Mouse (Mus musculus) liver, adult 2 months (tissue): ENCODE data around the gene Il31ra. TPM values are rescaled to one million over a fixed set of nuclear protein-coding genes. Genes with fewer than 3 reads are reported as not detected.

ENCODE experiments used
- DNase-seq: peaks from one replicate; pipeline ENCODE4 v3.0.0-alpha.2; 2011; ENCODE audit warnings: low read depth, low spot score; ENCODE audit errors: extremely low read depth
- H3K27ac ChIP-seq: fragments of 200-500 bp; replicated peaks from 2 replicates; pipeline ENCODE4 v1.5.1; 2012; ENCODE audit warnings: low read depth, mild to moderate bottlenecking, control low read depth, inconsistent platforms, low read length; ENCODE audit not compliant: insufficient read depth
- H3K27me3 ChIP-seq: fragments of 200-500 bp; 2 replicates; pipeline ENCODE4 v1.6.1; 2012; ENCODE audit warnings: mild to moderate bottlenecking, moderate library complexity, low read length, inconsistent platforms; ENCODE audit not compliant: control insufficient read depth, insufficient read depth
- H3K36me3 ChIP-seq: fragments of 200-500 bp; 2 replicates; pipeline ENCODE4 v1.6.1; 2012; ENCODE audit warnings: low read length, inconsistent platforms; ENCODE audit not compliant: control insufficient read depth, insufficient read depth
- H3K4me1 ChIP-seq: fragments of 200-500 bp; 2 replicates; pipeline ENCODE4 v1.6.1; 2011; ENCODE audit warnings: low read length; ENCODE audit not compliant: control insufficient read depth, insufficient read depth
- H3K4me3 ChIP-seq: fragments of 200-500 bp; 2 replicates; pipeline ENCODE4 v1.5.1; 2011; ENCODE audit warnings: low read depth, mild to moderate bottlenecking, control low read depth, low read length, moderate library complexity; ENCODE audit not compliant: insufficient read depth
- H3K79me2 ChIP-seq: fragments of 200-500 bp; 2 replicates; pipeline ENCODE4 v1.6.1; 2012; ENCODE audit warnings: inconsistent platforms, mild to moderate bottlenecking, low read length, moderate library complexity; ENCODE audit not compliant: control insufficient read depth, insufficient read depth
- H3K9ac ChIP-seq: fragments of 200-500 bp; 2 replicates; pipeline ENCODE4 v1.6.1; 2012; ENCODE audit warnings: low read depth, mild to moderate bottlenecking, control low read depth, inconsistent platforms, low read length
- CTCF ChIP-seq: fragments of 200-500 bp; IDR thresholded peaks from 2 replicates; pipeline ENCODE4 v1.5.1; 2011; ENCODE audit warnings: low read depth, low read length, control low read depth
- POLR2A ChIP-seq: fragments of 200-500 bp; IDR thresholded peaks from 2 replicates; pipeline ENCODE4 v1.6.1; 2011; ENCODE audit warnings: low read length, control low read depth; ENCODE audit not compliant: insufficient read depth; ENCODE audit errors: extremely low read depth
- WGBS: fragments of 180-500 bp; shearing (Covaris S2); methylation state at CpG from one replicate; pipeline ENCODE4 v1.1.7; 2018; 5-methylcytosine and 5-hydroxymethylcytosine counted together
- polyA plus RNA-seq: library from polyadenylated mRNA; depleted of rRNA; stranded (reverse); fragments of >200 nt; gene quantifications from 2 replicates; pipeline ENCODE4 v1.2.3, GENCODE M21; 2012; rRNA removed
- total RNA-seq: library from RNA; depleted of rRNA; stranded (reverse); fragments of >200 nt; gene quantifications from 2 replicates; pipeline ENCODE4 v1.2.3, GENCODE M21; 2014; rRNA removed

Il31ra gene
- total and polyA plus RNA-seq, 2 experiments, result not detected

GRCm38 (mm10) chr13:112479926-112480325, 114.2 kb downstream of the Il31ra start:
- Histone ChIP-seq H3K4me1 (no peaks in the 10 kb centered on the region), H3K36me3 (peaks cover 54% of the 10 kb centered on the region), H3K79me2 (no peaks in the 10 kb centered on the region), H3K9ac (no peak overlapping the region), H3K27ac (no peak overlapping the region), H3K4me3 (no peak overlapping the region), H3K27me3 (no peaks in the 10 kb centered on the region)
- WGBS, result 89% methylated on average over 15 of the region's 15 CpGs
- DNase-seq, result no peak
- TF ChIP-seq CTCF, result no peak

GRCm38 (mm10) chr13:112479032-112479431, 115.1 kb downstream of the Il31ra start:
- peaks cover 54% of the 10 kb centered on the region for H3K36me3 ChIP-seq
- no peak overlapping the region for H3K27ac ChIP-seq
- TF ChIP-seq CTCF (no peak), POLR2A (no peak)
- WGBS, result 84% methylated on average over 7 of the region's 7 CpGs
- no peak overlapping the region for H3K9ac ChIP-seq
- no peak overlapping the region for H3K4me3 ChIP-seq
- peaks cover 3% of the 10 kb centered on the region; the same call in 1 of the 2 replicates for H3K79me2 ChIP-seq
- no peaks in the 10 kb centered on the region for H3K27me3 ChIP-seq
- H3K4me1 ChIP-seq, result no peaks in the 10 kb centered on the region
- no peak for DNase-seq

GRCm38 (mm10) chr13:112473757-112474755, 120.1 kb downstream of the Il31ra start:
- Histone ChIP-seq H3K9ac (no peak overlapping the region), H3K4me3 (no peak overlapping the region), H3K36me3 (peaks cover 32% of the 10 kb centered on the region), H3K79me2 (peaks cover 26% of the 10 kb centered on the region), H3K27me3 (no peaks in the 10 kb centered on the region), H3K27ac (no peak overlapping the region), H3K4me1 (peaks cover 22% of the 10 kb centered on the region)
- no peak for DNase-seq
- no peak for TF ChIP-seq CTCF
- TF ChIP-seq POLR2A, result no peak
- WGBS, result 77% methylated on average over 21 of the region's 21 CpGs

- Histone ChIP-seq H3K4me3 (no peak overlapping the region), H3K36me3 (peaks cover 26% of the 10 kb centered on the region), H3K9ac (peak overlapping the region; percentile 14; the same call in 1 of the 2 replicates), H3K27ac (no peak overlapping the region; the same call in 1 of the 2 replicates), H3K4me1 (peaks cover 25% of the 10 kb centered on the region), H3K27me3 (no peaks in the 10 kb centered on the region), H3K79me2 (peaks cover 35% of the 10 kb centered on the region)
- no peak for TF ChIP-seq CTCF
- no peak for TF ChIP-seq POLR2A
- whole genome bisulfite sequencing, result 50% methylated on average over 19 of the region's 19 CpGs
- DNase-seq, result peak; percentile 52
Observed at GRCm38 (mm10) chr13:112472401-112473023, 121.6 kb downstream of the Il31ra start.

GRCm38 (mm10) chr13:112471201-112471600, 123.0 kb downstream of the Il31ra start:
- H3K79me2 ChIP-seq, result peaks cover 44% of the 10 kb centered on the region
- DNase-seq, result no peak
- TF ChIP-seq POLR2A (no peak), CTCF (no peak)
- H3K36me3 ChIP-seq, result peaks cover 25% of the 10 kb centered on the region
- H3K4me3 ChIP-seq, result no peak overlapping the region
- peaks cover 35% of the 10 kb centered on the region for H3K4me1 ChIP-seq
- no peaks in the 10 kb centered on the region for H3K27me3 ChIP-seq
- 74% methylated on average over 9 of the region's 9 CpGs for WGBS
- H3K9ac ChIP-seq, result no peak overlapping the region
- peak overlapping the region; percentile 84 for H3K27ac ChIP-seq

Other genes starting within 250 kb of the Il31ra start
- gene Il6st, start 130.3 kb downstream of the Il31ra start, total RNA-seq, result 70.2 and 82.8 TPM in 2 replicates
- 16.0 and 18.9 TPM in 2 replicates for gene Il6st, start 130.3 kb downstream of the Il31ra start, polyA plus RNA-seq
- gene Ddx4, start 58.1 kb upstream of the Il31ra start, total RNA-seq, result not detected in 2 replicates
- not detected in 2 replicates for gene Ddx4, start 58.1 kb upstream of the Il31ra start, polyA plus RNA-seq
- 8.6 and 8.9 TPM in 2 replicates for gene Slc38a9, start 66.4 kb upstream of the Il31ra start, total RNA-seq
- 2.0 and 4.9 TPM in 2 replicates for gene Slc38a9, start 66.4 kb upstream of the Il31ra start, polyA plus RNA-seq
- 18.6 and 24.3 TPM in 2 replicates for gene Plpp1, start 206.4 kb upstream of the Il31ra start, total RNA-seq
- gene Plpp1, start 206.4 kb upstream of the Il31ra start, polyA plus RNA-seq, result 13.4 and 15.0 TPM in 2 replicates